Mouse (Mus musculus) midbrain, embryonic 15.5 days (tissue): Measurements from ENCODE around the gene Clip3. TPM values are rescaled to one million over a fixed set of nuclear protein-coding genes. Genes with fewer than 3 reads are reported as not detected.
A peak's percentile ranks its signal among the peaks of the same experiment; 100 is the strongest.

Experiments used
- ATAC-seq: fragments of 200-750 bp; cut with Nextera tagmentation; replicated peaks from 2 replicates; pipeline ENCODE4 v1.8.0; 2017; ENCODE audit warnings: moderate TSS enrichment
- H3K27ac ChIP-seq: fragments of 300-500 bp; sonication (generic); 2 replicates; pipeline ENCODE4 v1.5.1; 2015; ENCODE audit warnings: mild to moderate bottlenecking, inconsistent platforms
- H3K27me3 ChIP-seq: fragments of 300-500 bp; sonication (generic); replicated peaks from 2 replicates; pipeline ENCODE4 v1.6.1; 2015; ENCODE audit warnings: inconsistent platforms
- H3K36me3 ChIP-seq: fragments of 300-500 bp; sonication (generic); replicated peaks from 2 replicates; pipeline ENCODE4 v1.6.1; 2015; ENCODE audit warnings: inconsistent platforms
- H3K4me1 ChIP-seq: fragments of 300-500 bp; sonication (generic); 2 replicates; pipeline ENCODE4 v1.6.1; 2015; ENCODE audit warnings: inconsistent platforms
- H3K4me2 ChIP-seq: fragments of 300-500 bp; sonication (generic); 2 replicates; pipeline ENCODE4 v1.6.1; 2015; ENCODE audit warnings: inconsistent platforms, mild to moderate bottlenecking, moderate library complexity
- H3K4me3 ChIP-seq: fragments of 300-500 bp; sonication (generic); 2 replicates; pipeline ENCODE4 v1.5.1; 2015; ENCODE audit warnings: mild to moderate bottlenecking, inconsistent platforms
- H3K9ac ChIP-seq: fragments of 300-500 bp; sonication (generic); 2 replicates; pipeline ENCODE4 v1.6.1; 2015; ENCODE audit warnings: mild to moderate bottlenecking, inconsistent platforms
- H3K9me3 ChIP-seq: fragments of 300-500 bp; sonication (generic); 2 replicates; pipeline ENCODE4 v1.6.1; 2016; ENCODE audit warnings: inconsistent platforms
- WGBS: fragments of 180-500 bp; shearing (Covaris S2); methylation state at CpG from one replicate; pipeline ENCODE4 v1.1.7; 2015; ENCODE audit warnings: mixed read lengths; 5-methylcytosine and 5-hydroxymethylcytosine counted together
- polyA plus RNA-seq: library from polyadenylated mRNA; unstranded; fragments of >200 nt; fragmentation: Nextera tagmentation; extraction: Ambion mirVana; gene quantifications from 2 replicates; pipeline ENCODE4 v1.2.1, GENCODE M21; 2015

Gene Clip3
- 106 and 110 TPM in 2 replicates for polyA plus RNA-seq

DNA sequence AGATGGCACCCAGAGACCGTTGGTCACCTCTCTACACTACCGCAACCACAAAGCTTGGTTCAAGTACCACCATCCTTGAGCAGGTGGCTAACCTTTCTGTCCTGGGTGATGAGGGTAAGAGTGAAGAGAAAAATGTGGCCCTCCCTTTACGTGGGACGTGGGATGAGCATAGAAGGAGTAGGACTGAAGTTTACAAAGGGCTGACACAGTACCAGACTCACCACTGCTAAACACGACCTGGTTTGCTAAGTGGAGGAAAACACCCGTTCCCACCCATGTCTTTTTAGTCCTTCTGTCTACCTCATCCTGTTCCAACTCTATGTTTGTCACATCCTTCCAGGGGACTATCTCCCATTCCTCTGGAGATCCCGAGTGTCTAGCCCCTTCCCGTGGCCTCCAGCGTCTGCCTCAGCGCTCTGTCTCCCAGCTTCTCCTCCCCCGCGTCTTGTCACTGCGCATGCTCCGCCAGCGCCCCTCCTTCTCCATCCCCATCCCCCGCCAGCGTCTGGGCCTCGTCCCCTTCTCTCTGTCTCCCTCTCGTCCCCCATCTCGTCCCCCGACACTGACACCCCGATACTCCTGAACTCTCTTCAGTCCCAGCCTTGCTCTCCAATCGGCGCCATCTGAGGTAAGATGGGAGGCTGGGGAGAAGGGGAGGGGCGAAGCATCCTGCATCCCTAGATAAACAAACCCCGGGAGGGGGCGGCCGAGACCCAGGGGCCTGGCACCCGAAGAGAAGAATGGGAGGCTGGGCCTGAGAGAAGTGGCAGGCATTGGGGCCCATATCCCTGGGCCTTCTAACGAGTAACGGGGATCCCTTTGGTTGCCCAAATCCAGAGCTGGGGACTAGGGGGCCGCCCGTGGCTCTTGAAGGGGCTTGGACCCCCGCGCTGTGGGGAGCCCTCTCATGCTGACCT lies at the start of gene Clip3:
Gene Clip3, plus strand, starts transcription at position 514 of the 917 bp plus-strand sequence.
- no peaks in the 10 kb centered on the region for H3K27me3 ChIP-seq
- peaks cover 38% of the 10 kb centered on the region for H3K4me1 ChIP-seq
- H3K9me3 ChIP-seq, result no peaks in the 10 kb centered on the region
- peak within 1 kb of the TSS; percentile 85 for H3K27ac ChIP-seq
- peak within 1 kb of the TSS; percentile 97 for H3K9ac ChIP-seq
- peak within 1 kb of the TSS; percentile 81 for H3K4me2 ChIP-seq
- 6% methylated on average over 35 of the region's 35 CpGs for WGBS
- ATAC-seq, result peak; percentile 77
- peaks cover 10% of the 10 kb centered on the region for H3K36me3 ChIP-seq
- H3K4me3 ChIP-seq, result peak within 1 kb of the TSS; percentile 74

DNA sequence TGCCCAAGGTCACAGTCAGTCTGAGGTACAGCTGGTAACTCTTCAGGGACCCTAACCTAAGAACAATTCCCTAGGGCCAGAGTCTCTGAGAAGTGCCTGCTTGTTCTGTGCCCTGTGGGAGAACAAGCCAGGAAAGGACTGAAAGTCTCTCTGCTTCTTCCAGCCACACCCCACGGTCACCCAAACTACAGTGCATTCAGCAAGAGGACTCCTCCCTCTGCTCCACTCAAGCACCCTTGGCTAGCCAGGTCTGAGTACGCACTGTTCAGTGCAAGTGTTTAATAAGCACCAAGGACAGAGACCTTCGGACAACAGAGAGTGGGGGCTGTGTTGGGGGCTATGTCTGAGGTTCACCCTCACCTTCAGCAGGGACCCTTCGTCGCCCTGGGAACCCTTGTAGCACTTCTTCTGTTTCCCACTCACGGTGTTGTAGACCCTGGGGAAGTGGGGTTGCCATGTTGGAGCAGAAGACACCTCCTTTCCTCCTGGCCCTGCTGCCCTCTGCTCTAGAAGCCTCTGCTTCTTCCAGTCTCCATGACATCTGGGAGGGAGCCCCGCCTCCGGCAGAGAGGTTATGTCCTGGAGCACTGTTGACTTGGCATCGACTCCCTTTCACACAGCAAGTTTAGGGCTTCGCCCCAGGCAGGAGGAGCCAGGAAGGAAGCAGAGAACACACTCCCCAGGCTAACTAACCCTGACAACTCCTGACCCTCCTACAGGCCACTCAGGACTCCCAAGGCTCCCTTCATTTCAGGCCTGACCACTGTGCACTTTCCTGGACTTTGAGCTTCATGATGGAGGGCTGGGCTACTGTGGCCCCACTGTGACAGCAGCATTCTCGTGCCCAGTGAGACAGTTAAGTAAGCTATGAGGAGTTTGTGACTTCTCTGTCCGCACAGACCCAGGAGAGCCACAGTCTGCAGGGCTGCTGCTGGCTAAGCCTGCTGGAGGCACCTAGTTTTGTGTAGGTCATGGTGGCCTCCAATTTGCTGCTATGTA lies 39.3 kb upstream of the Clip3 start:
- no peak overlapping the region for H3K27ac ChIP-seq
- H3K36me3 ChIP-seq, result no peaks in the 10 kb centered on the region
- no peaks in the 10 kb centered on the region for H3K27me3 ChIP-seq
- 87% methylated on average over 12 of the region's 12 CpGs for WGBS
- no peaks in the 10 kb centered on the region for H3K4me1 ChIP-seq
- H3K4me2 ChIP-seq, result no peak overlapping the region
- H3K9ac ChIP-seq, result no peak overlapping the region
- no peak for ATAC-seq
- no peaks in the 10 kb centered on the region for H3K9me3 ChIP-seq
- no peak overlapping the region for H3K4me3 ChIP-seq

DNA sequence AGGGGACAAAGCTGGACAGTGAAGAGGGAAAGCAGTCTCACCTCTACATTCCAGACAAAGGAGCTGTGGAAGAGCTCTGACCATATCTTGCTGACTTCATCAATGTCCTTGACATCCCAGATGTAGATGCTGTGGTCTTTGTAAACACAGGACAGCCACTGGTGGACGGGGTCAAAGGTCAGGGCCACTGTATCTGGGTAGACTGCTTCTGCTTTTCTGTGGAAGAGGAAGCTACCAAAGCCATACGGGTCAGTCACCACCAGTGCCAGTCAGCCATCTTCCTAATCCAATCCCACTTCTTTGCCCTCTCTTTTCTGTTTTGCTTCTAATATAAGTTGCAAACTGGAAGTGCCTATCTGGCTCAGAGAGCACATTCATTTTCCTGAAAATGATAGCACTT lies 26.5 kb upstream of the Clip3 start:
- ATAC-seq, result no peak
- H3K27ac ChIP-seq, result no peak overlapping the region
- WGBS, result 86% methylated on average over 2 of the region's 2 CpGs
- H3K9ac ChIP-seq, result no peak overlapping the region
- H3K4me2 ChIP-seq, result no peak overlapping the region
- no peaks in the 10 kb centered on the region for H3K27me3 ChIP-seq
- no peak overlapping the region for H3K4me3 ChIP-seq
- H3K36me3 ChIP-seq, result no peaks in the 10 kb centered on the region
- H3K9me3 ChIP-seq, result no peaks in the 10 kb centered on the region
- no peaks in the 10 kb centered on the region for H3K4me1 ChIP-seq

- H3K4me1 ChIP-seq, result no peaks in the 10 kb centered on the region
- WGBS, result 96% methylated on average over 5 of the region's 5 CpGs
Measured at GRCm38 (mm10) chr7:30265531-30265930, 26.0 kb upstream of the Clip3 start.

GRCm38 (mm10) chr7:30265935-30266334 lies 25.6 kb upstream of the Clip3 start:
- 93% methylated on average over 7 of the region's 7 CpGs for WGBS
- H3K36me3 ChIP-seq, result no peaks in the 10 kb centered on the region

More at GRCm38 (mm10) chr7:30265531-30265930, 26.0 kb upstream of the Clip3 start:
- Histone ChIP-seq H3K36me3 (no peaks in the 10 kb centered on the region), H3K27me3 (no peaks in the 10 kb centered on the region), H3K4me2 (no peak overlapping the region), H3K27ac (no peak overlapping the region), H3K9ac (no peak overlapping the region), H3K9me3 (no peaks in the 10 kb centered on the region), H3K4me3 (no peak overlapping the region)
- ATAC-seq, result no peak

GRCm38 (mm10) chr7:30266780-30267179 lies 24.7 kb upstream of the Clip3 start:
- no peaks in the 10 kb centered on the region for H3K4me1 ChIP-seq
- no peaks in the 10 kb centered on the region for H3K27me3 ChIP-seq
- 82% methylated on average over 3 of the region's 3 CpGs for WGBS
- no peak overlapping the region for H3K27ac ChIP-seq
- no peak overlapping the region for H3K4me2 ChIP-seq
- ATAC-seq, result no peak
- no peaks in the 10 kb centered on the region for H3K9me3 ChIP-seq
- H3K4me3 ChIP-seq, result no peak overlapping the region
- H3K36me3 ChIP-seq, result no peaks in the 10 kb centered on the region
- no peak overlapping the region for H3K9ac ChIP-seq

More at GRCm38 (mm10) chr7:30265935-30266334, 25.6 kb upstream of the Clip3 start:
- Histone ChIP-seq H3K9ac (no peak overlapping the region), H3K4me1 (no peaks in the 10 kb centered on the region), H3K9me3 (no peaks in the 10 kb centered on the region), H3K27ac (no peak overlapping the region), H3K4me3 (no peak overlapping the region), H3K27me3 (no peaks in the 10 kb centered on the region), H3K4me2 (no peak overlapping the region)
- ATAC-seq, result no peak

GRCm38 (mm10) chr7:30269641-30270040 lies 21.9 kb upstream of the Clip3 start:
- Histone ChIP-seq H3K27me3 (no peaks in the 10 kb centered on the region), H3K27ac (no peak overlapping the region), H3K9me3 (no peaks in the 10 kb centered on the region), H3K4me2 (no peak overlapping the region), H3K36me3 (no peaks in the 10 kb centered on the region), H3K9ac (no peak overlapping the region), H3K4me3 (no peak overlapping the region), H3K4me1 (no peaks in the 10 kb centered on the region)
- WGBS, result 85% methylated on average over 4 of the region's 4 CpGs
- no peak for ATAC-seq

DNA sequence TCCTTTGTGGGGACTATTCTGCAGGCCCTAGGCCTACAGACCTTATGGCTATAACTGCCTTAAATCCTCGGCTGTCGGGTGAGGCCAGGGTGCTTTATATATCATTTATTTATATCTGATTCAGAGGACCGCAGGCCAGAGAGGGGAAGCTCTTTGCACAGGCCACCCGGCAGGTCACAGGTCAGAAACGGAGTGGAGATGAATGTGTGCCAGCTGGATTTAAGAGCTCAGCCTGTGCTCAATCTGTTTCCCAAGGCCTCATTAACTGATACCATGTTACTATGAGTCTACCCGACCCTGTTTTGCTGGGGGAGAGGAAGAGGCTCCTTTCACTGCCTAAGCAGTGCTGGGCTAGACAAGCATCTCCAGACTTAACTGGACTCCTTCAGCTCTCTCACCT lies 17.1 kb upstream of the Clip3 start:
- no peak for ATAC-seq
- Histone ChIP-seq H3K4me3 (no peak overlapping the region), H3K27ac (no peak overlapping the region), H3K4me1 (peaks cover 2% of the 10 kb centered on the region; the same call in 1 of the 2 replicates), H3K9me3 (no peaks in the 10 kb centered on the region), H3K36me3 (no peaks in the 10 kb centered on the region), H3K4me2 (no peak overlapping the region), H3K9ac (no peak overlapping the region), H3K27me3 (no peaks in the 10 kb centered on the region)
- WGBS, result 90% methylated on average over 6 of the region's 6 CpGs

DNA sequence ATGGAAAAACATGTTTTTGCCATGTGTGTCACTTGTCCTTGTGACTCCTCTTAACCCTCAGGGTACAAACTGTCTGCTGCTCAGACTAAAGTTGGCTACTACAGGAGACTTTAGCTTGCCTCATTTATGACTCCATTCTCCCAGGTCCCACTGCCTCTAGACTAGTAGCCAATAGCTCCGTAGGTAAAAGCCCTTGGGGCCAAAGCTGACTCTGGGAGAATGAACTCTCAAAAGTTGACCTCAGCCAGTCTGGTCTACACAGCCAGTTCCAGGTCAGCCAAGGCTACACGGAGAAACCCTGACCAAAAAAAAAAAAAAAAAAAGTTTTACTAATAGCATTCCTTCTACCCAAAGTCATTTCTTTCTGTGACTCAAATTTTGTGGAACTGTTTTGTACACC lies 12.6 kb upstream of the Clip3 start:
- WGBS, result 64% methylated on average over 2 of the region's 2 CpGs
- H3K9ac ChIP-seq, result no peak overlapping the region
- H3K9me3 ChIP-seq, result no peaks in the 10 kb centered on the region
- no peaks in the 10 kb centered on the region for H3K27me3 ChIP-seq
- H3K36me3 ChIP-seq, result no peaks in the 10 kb centered on the region
- H3K4me3 ChIP-seq, result no peak overlapping the region
- no peak overlapping the region for H3K4me2 ChIP-seq
- ATAC-seq, result no peak
- H3K4me1 ChIP-seq, result peaks cover 13% of the 10 kb centered on the region
- H3K27ac ChIP-seq, result no peak overlapping the region

GRCm38 (mm10) chr7:30279536-30279935 lies 12.0 kb upstream of the Clip3 start:
- no peak overlapping the region for H3K27ac ChIP-seq
- H3K4me2 ChIP-seq, result peak overlapping the region; percentile 98
- 0% methylated on average over 6 of the region's 6 CpGs for WGBS
- no peaks in the 10 kb centered on the region for H3K9me3 ChIP-seq
- peak overlapping the region; percentile 69 for H3K4me3 ChIP-seq
- H3K36me3 ChIP-seq, result no peaks in the 10 kb centered on the region
- no peaks in the 10 kb centered on the region for H3K27me3 ChIP-seq
- peaks cover 13% of the 10 kb centered on the region for H3K4me1 ChIP-seq
- no peak for ATAC-seq
- peak overlapping the region; percentile 38 for H3K9ac ChIP-seq

DNA sequence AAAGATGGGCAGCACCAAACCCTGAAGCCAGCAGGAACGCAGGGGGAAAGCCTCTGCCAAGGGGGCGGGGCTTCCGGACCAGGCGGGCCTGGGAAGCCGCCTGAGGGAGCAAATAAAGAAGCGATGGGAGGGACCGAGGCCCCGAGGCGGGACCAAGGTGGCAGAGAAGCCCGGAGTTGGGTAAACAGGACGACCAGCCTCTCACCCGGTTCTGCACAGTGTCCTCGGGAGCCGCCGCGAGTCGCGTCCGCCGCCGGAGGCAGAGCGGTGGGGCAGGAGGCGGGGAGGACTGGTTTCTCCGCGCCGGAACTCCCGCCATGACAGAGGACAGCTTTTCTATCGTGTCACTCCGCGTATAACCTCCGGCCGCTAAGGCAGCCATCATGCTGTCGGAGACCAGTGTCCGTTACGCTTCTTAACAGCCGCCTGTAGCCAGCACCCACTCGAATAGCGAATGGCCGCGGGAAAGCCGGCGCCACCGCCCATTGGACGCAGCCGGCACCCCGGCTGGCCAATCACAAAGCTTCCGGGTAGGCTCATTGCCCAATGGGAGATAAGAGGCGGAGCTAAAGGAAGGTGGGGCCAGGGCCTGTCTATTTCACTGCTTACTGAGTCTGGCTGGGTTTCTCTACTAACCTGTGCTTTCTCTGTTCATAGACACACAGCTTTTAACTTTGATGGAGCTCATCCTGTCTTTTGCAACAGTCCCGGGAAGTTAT lies 11.4 kb upstream of the Clip3 start, which contains the start of the genes Thap8 and Wdr62:
Gene Thap8, plus strand, starts transcription at position 144 of the 719 bp plus-strand sequence.
Gene Wdr62, minus strand, starts transcription at position 469 of the 719 bp plus-strand sequence.
- ATAC-seq, result peak; percentile 97
- Histone ChIP-seq H3K27ac (peak within 1 kb of the TSS; percentile 98), H3K27me3 (no peaks in the 10 kb centered on the region), H3K4me1 (peaks cover 13% of the 10 kb centered on the region), H3K4me2 (peak within 1 kb of the TSS; percentile 98), H3K9me3 (no peaks in the 10 kb centered on the region), H3K36me3 (no peaks in the 10 kb centered on the region), H3K4me3 (peak within 1 kb of the TSS; percentile 69), H3K9ac (peak within 1 kb of the TSS; percentile 64)
- WGBS, result under 1% methylated on average over 49 of the region's 49 CpGs
